In genomic region chr9:123188271-123188670, GRCm38 (mm10) we compare ENCODE assay signal across 26 mouse cellular contexts. TPM values are rescaled to one million over a fixed set of nuclear protein-coding genes. Genes with fewer than 3 reads are reported as not detected.
DNase-seq lines count a peak whose midpoint lies in the region; ATAC-seq and TF ChIP-seq lines count a peak whose summit lies in the region.
"Had no signal": no experiment of that assay in that cellular context is flagged by ENCODE, and none has a peak within 500 bp of the region (broad histone marks: within the 10 kb centered on the region; RNA-seq: fewer than 3 reads in every experiment).

No protein-coding gene starts in this region.

- no peak overlapping the region for H3K4me2 ChIP-seq in kidney, postnatal 0 days (ENCODE audit: low read length)
- no peak overlapping the region for H3K4me2 ChIP-seq in kidney, embryonic 16.5 days (replicated peaks; ENCODE audit: low read depth, low read length)
- H3K4me2 ChIP-seq in myocyte (ENCODE audit: low read depth), result peak overlapping the region; percentile 45
- no peak overlapping the region for H3K4me2 ChIP-seq in forebrain, embryonic 14.5 days (ENCODE audit: low read length)
- H3K4me2 ChIP-seq: embryonic facial prominence, embryonic 12.5 days; forebrain, embryonic 12.5 days; forebrain, embryonic 15.5 days had no signal

- H3K9ac ChIP-seq in kidney, postnatal 0 days (ENCODE audit: low read depth, low read length), result no peak overlapping the region
- H3K9ac ChIP-seq in kidney, embryonic 16.5 days (replicated peaks; ENCODE audit: low read length), result no peak overlapping the region
- H3K9ac ChIP-seq in forebrain, embryonic 14.5 days (ENCODE audit: low read length), result no peak overlapping the region
- H3K9ac ChIP-seq: embryonic facial prominence, embryonic 12.5 days; forebrain, embryonic 12.5 days; forebrain, embryonic 15.5 days; forebrain, postnatal 0 days had no signal

- no peaks in the 10 kb centered on the region for H3K9me3 ChIP-seq in kidney, postnatal 0 days (replicated peaks; ENCODE audit: low read length)
- no peaks in the 10 kb centered on the region for H3K9me3 ChIP-seq in kidney, embryonic 16.5 days (ENCODE audit: low read length)
- H3K9me3 ChIP-seq in forebrain, embryonic 14.5 days (replicated peaks; ENCODE audit: control insufficient read depth, low read length), result no peaks in the 10 kb centered on the region
- H3K9me3 ChIP-seq: embryonic facial prominence, embryonic 12.5 days; forebrain, embryonic 10.5 days; forebrain, embryonic 12.5 days; forebrain, embryonic 15.5 days had no signal

- no peak overlapping the region for H3ac ChIP-seq in myocyte (ENCODE audit: control insufficient read depth, insufficient read length)

- no peak for TF ChIP-seq CTCF in kidney, postnatal 0 days (IDR thresholded peaks at IDR 0.05; ENCODE audit: low read depth)
- no peak for TF ChIP-seq CTCF in bone marrow macrophage, adult 2 months (IDR thresholded peaks at IDR 0.05; ENCODE audit: low read depth, low read length)
- TF ChIP-seq CTCF in embryonic fibroblast, embryonic 13.5 days (IDR thresholded peaks at IDR 0.05; ENCODE audit: borderline replicate concordance, insufficient read depth, low read length), result no peak

- no peaks in the 10 kb centered on the region for H3K27me3 ChIP-seq in kidney, postnatal 0 days (ENCODE audit: insufficient read depth, low read length)
- no peaks in the 10 kb centered on the region for H3K27me3 ChIP-seq in kidney, embryonic 16.5 days (ENCODE audit: insufficient read depth, low read length)
- no peaks in the 10 kb centered on the region for H3K27me3 ChIP-seq in myocyte (ENCODE audit: control insufficient read depth, insufficient read depth, insufficient read length)
- H3K27me3 ChIP-seq in forebrain, embryonic 14.5 days (replicated peaks; ENCODE audit: control insufficient read depth, insufficient read depth, low read length), result no peaks in the 10 kb centered on the region
- H3K27me3 ChIP-seq: embryonic facial prominence, embryonic 12.5 days; forebrain, embryonic 12.5 days; forebrain, embryonic 15.5 days; Patski had no signal

- H3K27ac ChIP-seq in kidney, postnatal 0 days, result no peak overlapping the region
- no peak overlapping the region for H3K27ac ChIP-seq in kidney, embryonic 16.5 days (ENCODE audit: low read length)
- H3K27ac ChIP-seq in bone marrow macrophage, adult 2 months (ENCODE audit: insufficient read depth, low read depth, low read length), result peak overlapping the region; percentile 75
- peak overlapping the region; percentile 95 for H3K27ac ChIP-seq in embryonic fibroblast, embryonic 13.5 days (ENCODE audit: insufficient read depth, low read length)
- no peak overlapping the region for H3K27ac ChIP-seq in forebrain, embryonic 14.5 days (ENCODE audit: low read depth, low read length)
- H3K27ac ChIP-seq: embryonic facial prominence, embryonic 10.5 days; embryonic facial prominence, embryonic 12.5 days; forebrain, embryonic 10.5 days; forebrain, embryonic 12.5 days; forebrain, embryonic 15.5 days had no signal

- TF ChIP-seq POLR2A in bone marrow macrophage, adult 2 months (IDR thresholded peaks at IDR 0.05; ENCODE audit: borderline replicate concordance, low read depth, low read length), result no peak
- no peak for TF ChIP-seq POLR2A in embryonic fibroblast, embryonic 13.5 days (IDR thresholded peaks at IDR 0.05; ENCODE audit: low read depth, low read length)
- TF ChIP-seq POLR2A in myocyte (IDR thresholded peaks at IDR 0.05; ENCODE audit: insufficient read length, low read depth), result no peak

- no peaks in the 10 kb centered on the region for H3K79me2 ChIP-seq in myocyte (ENCODE audit: control insufficient read depth, insufficient read depth)

- ATAC-seq in kidney, postnatal 0 days (replicated peaks; ENCODE audit: low FRiP score, low read depth), result no peak
- no peak for ATAC-seq in kidney, embryonic 16.5 days (ENCODE audit: low FRiP score, low TSS enrichment)
- no peak for ATAC-seq in forebrain, embryonic 14.5 days
- ATAC-seq: activated CD4-positive, CD25-positive, alpha-beta regulatory T cell, adult 4 months; forebrain, embryonic 15.5 days; forebrain, postnatal 0 days; Patski had no signal

- H3K36me3 ChIP-seq in kidney, postnatal 0 days (ENCODE audit: insufficient read depth, low read length), result no peaks in the 10 kb centered on the region
- peaks cover 3% of the 10 kb centered on the region; the same call in 1 of the 2 replicates for H3K36me3 ChIP-seq in kidney, embryonic 16.5 days (ENCODE audit: insufficient read depth, low read length)
- no peaks in the 10 kb centered on the region for H3K36me3 ChIP-seq in myocyte (ENCODE audit: control insufficient read depth, insufficient read depth)
- H3K36me3 ChIP-seq in forebrain, embryonic 14.5 days (ENCODE audit: control insufficient read depth, insufficient read depth, low read length), result no peaks in the 10 kb centered on the region
- H3K36me3 ChIP-seq: embryonic facial prominence, embryonic 10.5 days; embryonic facial prominence, embryonic 12.5 days; forebrain, embryonic 10.5 days; forebrain, embryonic 12.5 days; forebrain, embryonic 15.5 days had no signal

- peak; percentile 16 for DNase-seq in kidney, postnatal 0 days (ENCODE audit: low spot score)
- no peak for DNase-seq in forebrain, embryonic 14.5 days (ENCODE audit: low spot score)
- DNase-seq in urinary bladder, postnatal 25 days (ENCODE audit: low spot score), result no peak
- no peak for DNase-seq in cerebellum, postnatal 25 days
- DNase-seq: adrenal gland, adult 2 months; adrenal gland, postnatal 10 days; adrenal gland, postnatal 25 days; cerebellum, adult 11 months; cerebellum, adult 18-20 months; cerebellum, adult 8-10 months; cerebellum, adult 9-11 months; cerebellum, postnatal 14 days; forebrain, postnatal 0 days had no signal

- H3K4me3 ChIP-seq in kidney, postnatal 0 days (replicated peaks; ENCODE audit: low read depth, low read length), result no peak overlapping the region
- H3K4me3 ChIP-seq in kidney, embryonic 16.5 days (ENCODE audit: low read length), result no peak overlapping the region
- H3K4me3 ChIP-seq in bone marrow macrophage, adult 2 months (ENCODE audit: insufficient read depth, low read length), result no peak overlapping the region
- no peak overlapping the region for H3K4me3 ChIP-seq in embryonic fibroblast, embryonic 13.5 days (ENCODE audit: insufficient read depth, low read length)
- no peak overlapping the region for H3K4me3 ChIP-seq in myocyte
- H3K4me3 ChIP-seq in forebrain, embryonic 14.5 days (ENCODE audit: low read depth, low read length), result no peak overlapping the region
- H3K4me3 ChIP-seq: embryonic facial prominence, embryonic 10.5 days; embryonic facial prominence, embryonic 12.5 days; erythroblast, embryonic 14.5 days; forebrain, embryonic 10.5 days; forebrain, embryonic 12.5 days; forebrain, embryonic 15.5 days had no signal

- H3K4me1 ChIP-seq in kidney, postnatal 0 days (replicated peaks; ENCODE audit: insufficient read depth, low read length), result no peaks in the 10 kb centered on the region
- no peaks in the 10 kb centered on the region for H3K4me1 ChIP-seq in kidney, embryonic 16.5 days (ENCODE audit: insufficient read depth, low read length)
- H3K4me1 ChIP-seq in bone marrow macrophage, adult 2 months (ENCODE audit: control insufficient read depth, insufficient read depth, low read length), result peaks cover 41% of the 10 kb centered on the region
- peaks cover 7% of the 10 kb centered on the region for H3K4me1 ChIP-seq in embryonic fibroblast, embryonic 13.5 days (ENCODE audit: control insufficient read depth, insufficient read depth, low read length)
- no peaks in the 10 kb centered on the region for H3K4me1 ChIP-seq in forebrain, embryonic 14.5 days (ENCODE audit: control insufficient read depth, insufficient read depth, low read length)
- H3K4me1 ChIP-seq: embryonic facial prominence, embryonic 12.5 days; forebrain, embryonic 10.5 days; forebrain, embryonic 12.5 days; forebrain, embryonic 15.5 days had no signal

- WGBS in kidney, postnatal 0 days, result 62% methylated on average over 2 of the region's 2 CpGs
- 73% methylated on average over 2 of the region's 2 CpGs for WGBS in kidney, embryonic 16.5 days
- WGBS in forebrain, embryonic 14.5 days, result 90% methylated on average over 2 of the region's 2 CpGs

TF ChIP-seq in myocyte, 11 proteins besides CTCF, POLR2A, EP300 and RAD21 (continues in another document):
- TF ChIP-seq SRF (IDR thresholded peaks at IDR 0.05; ENCODE audit: control insufficient read depth, insufficient read length, low read depth) (no peak), TCF12 (IDR thresholded peaks at IDR 0.05; ENCODE audit: insufficient read depth, poor library complexity, severe bottlenecking) (no peak), REST (IDR thresholded peaks at IDR 0.05; ENCODE audit: insufficient read depth, insufficient read length) (no peak), POLR2AphosphoS2 (IDR thresholded peaks at IDR 0.05; ENCODE audit: insufficient read length, low read depth) (no peak), MAX (IDR thresholded peaks at IDR 0.05; ENCODE audit: low read depth) (no peak), CEBPB (IDR thresholded peaks at IDR 0.05; ENCODE audit: insufficient read depth, poor library complexity, severe bottlenecking) (no peak), MYOG (IDR thresholded peaks at IDR 0.05; ENCODE audit: control insufficient read depth in 1 of 3, insufficient read depth in 1 of 3, insufficient read length in 2 of 3, low read depth in 2 of 3) (no peak), MYOD1 (IDR thresholded peaks at IDR 0.05; ENCODE audit: control insufficient read depth in 1 of 3, insufficient read length in 2 of 3, low read depth in 2 of 3) (no peak), USF1 (IDR thresholded peaks at IDR 0.05; ENCODE audit: low read depth) (no peak), E2F4 (IDR thresholded peaks at IDR 0.05; ENCODE audit: insufficient read depth) (no peak)

RNA-seq across cellular contexts. Expression of gene Cdcp1, which starts 27.6 kb away (rescaled TPM):
- polyA plus RNA-seq in kidney, postnatal 0 days (2015; fragmentation: Nextera tagmentation; extraction: Ambion mirVana), result 6.8 and 7.4 TPM in 2 replicates
- polyA plus RNA-seq in kidney, embryonic 16.5 days (2015; fragmentation: Nextera tagmentation; extraction: Ambion mirVana), result 9.7 and 11.0 TPM in 2 replicates
- not detected in 2 replicates for polyA plus RNA-seq in bone marrow macrophage, adult 2 months (2012; ENCODE audit: insufficient read depth, insufficient read length, missing spikeins)
- not detected in 2 replicates for polyA plus RNA-seq in embryonic fibroblast, embryonic 13.5 days (2011; ENCODE audit: insufficient read length, low read depth, missing spikeins)
- polyA plus RNA-seq in myocyte (2012; fragmentation: generic; extraction: Trizol), result not detected
- 0.05 and 0.06 TPM in 2 replicates for polyA plus RNA-seq in forebrain, embryonic 14.5 days (2014; fragmentation: Nextera tagmentation; extraction: Ambion mirVana)
- polyA plus RNA-seq: C2C12; erythroblast, embryonic 14.5 days; Patski had no signal

RNA-seq across cellular contexts. Expression of gene Clec3b, which starts 37.5 kb away (rescaled TPM):
- 0.69 and 1.6 TPM in 2 replicates for polyA plus RNA-seq in kidney, postnatal 0 days (2015; fragmentation: Nextera tagmentation; extraction: Ambion mirVana)
- polyA plus RNA-seq in kidney, embryonic 16.5 days (2015; fragmentation: Nextera tagmentation; extraction: Ambion mirVana), result 0.70 and 0.77 TPM in 2 replicates
- polyA plus RNA-seq in bone marrow macrophage, adult 2 months (2012; ENCODE audit: insufficient read depth, insufficient read length, missing spikeins), result not detected in 2 replicates
- polyA plus RNA-seq in embryonic fibroblast, embryonic 13.5 days (2011; ENCODE audit: insufficient read length, low read depth, missing spikeins), result not detected in 2 replicates
- polyA plus RNA-seq in myocyte (2012; fragmentation: generic; extraction: Trizol), result 0.10 TPM
- 0.36 TPM in 1 of 2 replicates, not detected in the other for polyA plus RNA-seq in forebrain, embryonic 14.5 days (2014; fragmentation: Nextera tagmentation; extraction: Ambion mirVana)
- polyA plus RNA-seq: activated CD4-positive, CD25-positive, alpha-beta regulatory T cell, adult 4 months; embryonic facial prominence, embryonic 10.5 days; erythroblast, embryonic 14.5 days; forebrain, embryonic 10.5 days; Patski had no signal

Comparison
In these comparisons a context has a peak if more than half of its experiments do, and no peak if none do; other contexts are left out.
1. H3K27ac ChIP-seq: peak in bone marrow macrophage, adult 2 months (single experiment) and embryonic fibroblast, embryonic 13.5 days (single experiment); none in kidney, postnatal 0 days (single experiment), kidney, embryonic 16.5 days (single experiment) and forebrain, embryonic 14.5 days (single experiment).